Mouse (Mus musculus): Measurements from ENCODE around the gene Banp.

DNA sequence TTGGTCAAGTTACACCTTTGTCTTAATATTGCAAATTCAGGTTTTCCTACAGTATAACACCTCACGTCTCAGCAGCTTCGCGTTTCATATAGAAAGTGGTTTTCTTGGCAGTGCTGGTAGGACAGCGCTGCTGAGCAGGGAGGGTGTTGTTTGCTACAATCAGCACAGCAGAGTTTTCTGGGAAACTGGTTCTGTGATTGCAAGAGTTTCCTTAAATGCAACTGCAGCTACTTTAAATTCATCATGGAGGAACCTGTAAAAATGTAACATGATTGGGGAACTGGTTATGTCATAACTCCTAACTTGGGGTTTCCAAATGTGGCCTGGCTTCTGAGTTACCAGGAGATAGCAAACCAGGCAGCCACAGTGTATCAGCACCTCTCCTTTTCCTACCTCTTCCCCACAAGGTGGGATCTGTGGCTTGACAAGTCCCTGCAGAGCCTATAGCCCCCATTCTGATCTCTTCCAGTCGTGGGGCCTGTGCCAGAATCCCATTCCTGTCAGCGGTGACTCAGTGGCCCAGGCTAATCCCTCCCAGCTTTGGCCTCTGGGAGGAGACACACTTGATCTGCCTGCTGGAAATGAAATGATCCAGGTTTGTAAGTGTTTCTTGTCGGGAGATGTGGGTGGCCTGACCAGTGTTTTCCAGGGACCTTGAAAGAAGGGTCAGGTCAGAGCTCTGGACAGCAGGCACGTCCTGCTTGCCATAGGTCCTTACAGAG, 70.7 kb downstream of the Banp start:
- TF ChIP-seq CTCF (IDR thresholded peaks at IDR 0.05; ENCODE audit: low read depth, low read length) (no peak), GATA1 (IDR thresholded peaks at IDR 0.05; ENCODE audit: borderline replicate concordance, low read length) (no peak), TAL1 (conservative IDR thresholded peaks at IDR 0.05; ENCODE audit: low read depth, low read length) (no peak)
